Mouse (Mus musculus) C2C12 (cell line): ENCODE measurements around the gene Ptprt. TPM values are rescaled to one million over a fixed set of nuclear protein-coding genes. Genes with fewer than 3 reads are reported as not detected.

ENCODE experiments used
- H3K27me3 ChIP-seq: one replicate; pipeline ENCODE4 v1.6.1; 2011; ENCODE audit not compliant: control insufficient read depth, insufficient read depth, insufficient read length
- H3K36me3 ChIP-seq: one replicate; pipeline ENCODE4 v1.6.1; 2011; ENCODE audit not compliant: control insufficient read depth, insufficient read depth
- H3K4me3 ChIP-seq: one replicate; pipeline ENCODE4 v1.5.1; 2011; ENCODE audit warnings: mild to moderate bottlenecking, control low read depth; ENCODE audit not compliant: poor library complexity, insufficient read depth, severe bottlenecking
- H3K79me2 ChIP-seq: one replicate; pipeline ENCODE4 v1.6.1; 2011; ENCODE audit not compliant: control insufficient read depth, insufficient read depth
- H3K79me3 ChIP-seq: one replicate; pipeline ENCODE4 v1.6.1; 2011; ENCODE audit warnings: low read depth, control low read depth
- H3ac ChIP-seq: one replicate; pipeline ENCODE3; 2011; ENCODE audit warnings: low read depth; ENCODE audit not compliant: control insufficient read depth, insufficient read length
- CEBPB ChIP-seq: IDR thresholded peaks from one replicate; pipeline ENCODE4 v1.6.1; 2011; ENCODE audit warnings: low read depth, mild to moderate bottlenecking, control low read depth, moderate library complexity
- CTCF ChIP-seq: IDR thresholded peaks from one replicate; pipeline ENCODE4 v1.5.1; 2011; ENCODE audit not compliant: control insufficient read depth, insufficient read depth, insufficient read length
- FOSL1 ChIP-seq: IDR thresholded peaks from one replicate; pipeline ENCODE4 v1.8.0; 2011; ENCODE audit warnings: mild to moderate bottlenecking, low read length; ENCODE audit not compliant: poor library complexity, insufficient read depth, severe bottlenecking
- MAX ChIP-seq: IDR thresholded peaks from one replicate; pipeline ENCODE4 v1.6.1; 2011; ENCODE audit warnings: mild to moderate bottlenecking, control low read depth
- MYOD1 ChIP-seq: IDR thresholded peaks from one replicate; pipeline ENCODE4 v1.6.1; 2011; ENCODE audit warnings: low read depth; ENCODE audit not compliant: control insufficient read depth, insufficient read length
- MYOG ChIP-seq: IDR thresholded peaks from one replicate; pipeline ENCODE4 v1.6.1; 2011; ENCODE audit not compliant: control insufficient read depth, insufficient read length; ENCODE audit errors: extremely low read depth
- USF1 ChIP-seq: IDR thresholded peaks from one replicate; pipeline ENCODE4 v1.6.1; 2011; ENCODE audit warnings: low read depth, mild to moderate bottlenecking, control low read depth, moderate library complexity
- polyA plus RNA-seq: library from polyadenylated mRNA; unstranded; fragments of >200 nt; fragmentation: generic; extraction: Trizol; gene quantifications from one replicate; pipeline ENCODE4 v1.2.1, GENCODE M21; 2012; ENCODE audit warnings: missing spikeins

The Ptprt gene
- polyA plus RNA-seq, 1 experiment = not detected

DNA sequence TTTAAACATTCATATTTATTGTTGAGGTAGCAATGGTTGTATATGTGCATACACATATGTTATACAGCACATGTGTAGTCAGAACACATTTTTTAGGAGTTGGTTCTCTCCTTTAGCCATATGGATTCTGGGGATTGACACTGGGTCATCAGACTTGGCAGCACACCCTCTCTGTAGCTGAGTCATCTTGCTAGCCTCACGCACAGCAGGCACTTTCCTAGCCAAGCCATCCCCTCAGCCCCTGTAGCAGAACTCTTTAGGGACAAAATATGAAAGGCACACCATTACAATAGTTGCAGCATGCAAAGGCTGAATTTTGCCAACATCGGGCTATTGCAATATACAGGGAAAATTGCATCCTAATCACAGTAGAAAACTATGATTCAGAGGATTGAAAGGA lies 827.1 kb downstream of the Ptprt start:
- Histone ChIP-seq H3ac (no peak overlapping the region), H3K27me3 (no peaks in the 10 kb centered on the region), H3K79me3 (no peaks in the 10 kb centered on the region), H3K4me3 (no peak overlapping the region), H3K36me3 (no peaks in the 10 kb centered on the region), H3K79me2 (no peaks in the 10 kb centered on the region)
- no peak for TF ChIP-seq CEBPB
- no peak for TF ChIP-seq MYOG
- TF ChIP-seq USF1 = no peak
- TF ChIP-seq MYOD1 = no peak
- TF ChIP-seq CTCF = no peak
- no peak for TF ChIP-seq MAX
- no peak for TF ChIP-seq FOSL1

DNA sequence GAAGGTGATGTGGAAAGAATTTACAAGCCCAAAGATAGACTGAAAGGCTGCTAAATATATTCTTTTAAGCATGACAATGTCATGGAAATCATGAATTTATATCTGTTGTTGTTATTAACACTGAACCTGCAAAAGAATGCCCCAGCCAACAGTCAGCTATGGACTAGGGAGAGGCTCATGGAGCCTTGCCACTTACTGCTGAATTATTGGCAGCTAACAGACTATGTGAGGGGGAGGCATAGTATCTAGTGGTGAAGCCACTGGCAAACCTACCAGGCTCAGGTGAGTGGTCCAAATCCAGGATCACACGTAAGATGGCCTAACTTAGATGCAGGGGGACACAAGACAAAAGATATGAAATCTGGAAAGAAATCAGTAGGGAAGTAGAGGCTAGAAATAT lies 847.6 kb downstream of the Ptprt start:
- Histone ChIP-seq H3K79me3 (no peaks in the 10 kb centered on the region), H3K36me3 (no peaks in the 10 kb centered on the region), H3ac (no peak overlapping the region), H3K4me3 (no peak overlapping the region), H3K79me2 (no peaks in the 10 kb centered on the region), H3K27me3 (no peaks in the 10 kb centered on the region)
- TF ChIP-seq MYOG (no peak), FOSL1 (no peak), MYOD1 (no peak), USF1 (no peak), CTCF (no peak), CEBPB (no peak), MAX (no peak)

DNA sequence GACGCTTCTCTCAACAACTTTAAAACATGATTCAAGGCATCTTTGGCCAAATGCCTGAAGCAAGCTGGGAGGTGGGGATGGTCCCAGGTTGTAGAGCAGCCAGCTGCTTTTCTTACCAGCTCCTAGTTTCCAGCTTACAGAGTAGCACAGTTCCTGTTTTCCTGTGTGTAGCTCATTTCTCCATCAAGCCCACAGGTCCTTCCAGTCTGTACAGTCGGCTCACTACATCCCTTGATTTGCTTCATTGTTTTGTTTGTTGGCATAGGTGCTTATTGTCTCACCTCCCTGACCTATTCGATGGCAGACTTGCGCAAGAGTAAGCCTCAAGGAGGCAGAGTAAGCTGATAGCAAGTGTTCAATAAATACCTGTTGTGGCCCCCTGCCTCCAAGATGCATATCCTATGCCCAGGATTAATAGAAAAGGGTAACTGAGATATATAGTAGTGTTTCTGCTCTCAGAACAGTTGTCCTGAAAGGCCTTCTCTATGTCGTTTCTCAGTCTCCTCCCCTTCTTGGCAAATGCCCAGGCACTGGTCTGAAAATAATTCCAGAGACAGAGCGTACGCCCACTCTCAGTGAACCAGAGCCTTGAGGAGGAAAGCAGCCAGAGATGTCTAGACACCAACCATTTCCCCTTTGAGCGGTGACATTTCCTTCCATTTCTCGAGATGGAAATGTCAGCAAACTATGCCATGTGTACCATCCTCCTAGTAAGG lies 852.7 kb downstream of the Ptprt start:
- H3K79me2 ChIP-seq = no peaks in the 10 kb centered on the region
- TF ChIP-seq MAX (no peak), FOSL1 (no peak), MYOD1 (no peak)
- no peak overlapping the region for H3K4me3 ChIP-seq
- H3ac ChIP-seq = no peak overlapping the region
- no peaks in the 10 kb centered on the region for H3K27me3 ChIP-seq
- H3K79me3 ChIP-seq = no peaks in the 10 kb centered on the region
- H3K36me3 ChIP-seq = no peaks in the 10 kb centered on the region

DNA sequence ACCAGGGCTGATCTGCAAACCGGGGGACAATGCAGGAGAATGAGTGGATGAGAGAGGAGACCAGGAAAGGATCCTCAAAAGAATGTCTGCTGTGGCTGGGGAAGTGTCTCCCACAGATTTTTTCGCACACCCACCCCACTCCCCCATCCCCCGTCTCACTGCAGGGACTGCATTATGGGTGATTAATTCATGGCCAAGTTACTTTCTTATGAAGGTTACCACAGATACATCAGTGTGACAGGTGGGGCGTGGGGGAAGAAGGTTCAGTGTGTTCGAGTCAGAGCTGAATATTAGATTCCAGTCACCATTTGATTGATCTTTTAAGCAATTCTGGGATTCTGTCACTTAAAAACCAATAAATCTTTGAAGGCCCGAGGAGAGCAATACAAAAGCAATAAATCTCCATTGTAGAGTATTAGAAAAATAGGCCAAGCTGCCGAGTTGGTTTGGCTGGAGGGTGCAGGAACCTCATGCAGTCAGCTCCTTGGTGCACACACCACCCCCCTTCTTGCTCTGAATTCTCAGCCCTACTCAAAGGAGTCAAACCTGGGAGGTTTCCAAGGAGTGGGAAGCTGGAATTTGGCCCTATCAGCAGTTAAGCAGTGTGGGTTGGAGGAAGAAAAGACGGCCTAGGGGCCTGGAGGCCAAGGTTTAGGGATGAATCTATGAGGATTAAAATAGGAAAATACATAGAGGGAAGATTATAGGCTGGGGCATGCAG lies 854.5 kb downstream of the Ptprt start:
- no peaks in the 10 kb centered on the region for H3K79me2 ChIP-seq
- H3K4me3 ChIP-seq = no peak overlapping the region
- H3ac ChIP-seq = no peak overlapping the region
- no peaks in the 10 kb centered on the region for H3K36me3 ChIP-seq
- H3K79me3 ChIP-seq = no peaks in the 10 kb centered on the region
- TF ChIP-seq MYOG (no peak), CTCF (no peak), MAX (no peak), USF1 (no peak), FOSL1 (no peak), MYOD1 (no peak), CEBPB (no peak)
- H3K27me3 ChIP-seq = no peaks in the 10 kb centered on the region

DNA sequence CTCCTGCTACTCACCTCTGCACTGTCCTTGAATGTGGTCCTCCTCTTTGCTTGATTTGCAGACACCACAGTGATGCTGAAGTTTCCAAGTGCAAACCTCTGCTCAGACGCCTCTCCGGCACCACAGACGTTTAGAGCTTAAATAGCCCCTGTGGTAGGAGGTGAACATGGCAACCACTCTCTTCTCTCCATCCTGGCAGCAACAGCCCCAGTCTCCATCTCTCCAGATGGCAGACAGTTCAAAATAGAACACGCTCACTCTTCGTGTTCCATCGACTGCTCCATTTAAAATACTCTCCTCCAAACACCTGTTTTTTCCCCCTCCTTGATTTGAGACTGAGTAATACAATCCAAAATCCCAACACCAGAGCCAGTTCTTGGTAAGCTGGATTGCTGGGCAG lies 861.0 kb downstream of the Ptprt start:
- TF ChIP-seq USF1 = no peak
- no peaks in the 10 kb centered on the region for H3K36me3 ChIP-seq
- no peak overlapping the region for H3K4me3 ChIP-seq
- no peaks in the 10 kb centered on the region for H3K27me3 ChIP-seq
- H3K79me2 ChIP-seq = no peaks in the 10 kb centered on the region
- no peaks in the 10 kb centered on the region for H3K79me3 ChIP-seq
- H3ac ChIP-seq = no peak overlapping the region

DNA sequence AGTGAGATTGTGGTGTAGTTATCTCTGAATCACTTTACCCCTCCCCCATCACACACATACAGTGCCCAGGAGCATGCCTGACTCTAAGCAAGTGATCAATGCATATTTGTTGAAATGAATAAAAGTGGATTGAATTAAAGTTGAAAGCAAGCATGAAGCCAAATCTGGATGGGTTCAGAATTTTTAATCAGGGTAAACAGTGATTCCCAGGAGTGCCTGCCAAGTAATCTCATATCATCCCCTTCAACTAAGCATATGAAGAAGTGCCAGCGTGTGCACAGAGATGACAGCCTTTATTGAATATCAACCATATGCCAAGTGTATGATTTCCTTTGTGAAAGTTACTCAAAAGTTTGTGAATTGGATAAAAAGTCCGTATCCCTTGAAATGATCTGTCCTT lies 893.4 kb downstream of the Ptprt start:
- no peak overlapping the region for H3K4me3 ChIP-seq
- H3K79me2 ChIP-seq = no peaks in the 10 kb centered on the region
- no peaks in the 10 kb centered on the region for H3K79me3 ChIP-seq
- no peak for TF ChIP-seq MAX
- no peak for TF ChIP-seq FOSL1
- TF ChIP-seq MYOD1 = no peak
- TF ChIP-seq CEBPB = no peak
- TF ChIP-seq USF1 = no peak
- TF ChIP-seq CTCF = no peak
- H3K36me3 ChIP-seq = no peaks in the 10 kb centered on the region
- H3ac ChIP-seq = no peak overlapping the region
- H3K27me3 ChIP-seq = no peaks in the 10 kb centered on the region
